Mouse (Mus musculus) G1E (cell line): Measurements from ENCODE around the gene Zfp62.

Experiments
- CTCF ChIP-seq: IDR thresholded peaks from 2 replicates; pipeline ENCODE4 v1.5.1; 2012; ENCODE audit warnings: low read depth, low read length, inconsistent platforms, mixed read lengths
- GATA1 ChIP-seq: IDR thresholded peaks from 2 replicates; pipeline ENCODE4 v1.6.1; 2012; ENCODE audit warnings: borderline replicate concordance, low read length, inconsistent platforms, mixed read lengths
- GATA2 ChIP-seq: IDR thresholded peaks from 2 replicates; pipeline ENCODE4 v1.6.1; 2012; ENCODE audit warnings: low read depth, low read length, inconsistent platforms, borderline replicate concordance
- POLR2AphosphoS5 ChIP-seq: IDR thresholded peaks from 2 replicates; pipeline ENCODE4 v1.6.1; 2012; ENCODE audit warnings: low read depth, low read length, inconsistent platforms; ENCODE audit not compliant: insufficient replicate concordance
- TAL1 ChIP-seq: conservative IDR thresholded peaks from 2 replicates; pipeline ENCODE4 v1.6.1; 2012; ENCODE audit warnings: low read depth, low read length, inconsistent platforms, mixed read lengths

DNA sequence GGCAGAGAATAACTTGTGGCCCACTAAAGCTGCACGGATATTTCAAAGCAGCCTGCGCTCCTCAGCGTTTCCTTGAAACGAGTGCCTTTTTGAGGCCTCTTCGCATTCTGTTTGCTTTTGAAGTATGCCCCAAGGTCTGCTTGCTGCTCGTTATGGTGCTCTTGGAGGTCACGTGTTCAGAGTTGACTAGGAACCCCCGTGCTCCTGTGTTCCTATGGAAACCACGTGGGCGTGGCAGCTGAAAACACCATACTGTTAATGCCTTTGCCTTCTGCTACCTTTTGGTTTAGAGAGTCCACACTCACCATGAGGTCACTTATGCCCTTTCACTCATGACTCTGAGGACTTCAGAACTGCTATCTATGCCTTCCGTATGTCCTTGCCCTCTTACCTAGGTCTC lies 61.5 kb downstream of the Zfp62 start:
- TF ChIP-seq GATA1 (no peak), CTCF (no peak), TAL1 (no peak), POLR2AphosphoS5 (no peak), GATA2 (no peak)
